Mouse (Mus musculus): ENCODE data around the gene Usf1. TPM values are rescaled to one million over a fixed set of nuclear protein-coding genes. Genes with fewer than 3 reads are reported as not detected.

Gene Usf1
- total and polyA plus RNA-seq, 2 experiments from 2014 or later: 156 to 160 TPM

GRCm38 (mm10) chr1:171388376-171389102 is 22.6 kb upstream of the Usf1 start, which contains the start of gene Arhgap30:
Arhgap30 (plus strand) TSS chr1:171388954.
- no peak within 1 kb of the TSS for H3K4me2 ChIP-seq (ENCODE audit: low read depth, low read length, poor library complexity, severe bottlenecking)
- no peaks in the 10 kb centered on the region for H3K36me3 ChIP-seq (ENCODE audit: insufficient read depth, low read length)
- TF ChIP-seq CTCF (IDR thresholded peaks at IDR 0.05): no peak
- no peaks in the 10 kb centered on the region for H3K9me3 ChIP-seq (ENCODE audit: low read length)
- no peaks in the 10 kb centered on the region for H3K27me3 ChIP-seq (ENCODE audit: insufficient read depth, low read length)
- H3K9ac ChIP-seq (replicated peaks; ENCODE audit: low read length, poor library complexity, severe bottlenecking): no peak within 1 kb of the TSS
- no peak within 1 kb of the TSS for H3K4me3 ChIP-seq (ENCODE audit: low read depth, low read length)
- H3K4me1 ChIP-seq (ENCODE audit: insufficient read depth, low read length): no peaks in the 10 kb centered on the region
- ATAC-seq (ENCODE audit: low FRiP score) (no peak), DNase-seq (ENCODE audit: low spot score) (no peak)
- 86% methylated on average over 15 of the region's 15 CpGs for WGBS
- no peak within 1 kb of the TSS for H3K27ac ChIP-seq (ENCODE audit: low read depth, low read length)

GRCm38 (mm10) chr1:171390101-171390500 is 21.0 kb upstream of the Usf1 start:
- ATAC-seq (ENCODE audit: low FRiP score): no peak
- no peak for TF ChIP-seq CTCF (IDR thresholded peaks at IDR 0.05)
- Histone ChIP-seq H3K9ac (replicated peaks; ENCODE audit: low read length, poor library complexity, severe bottlenecking) (no peak overlapping the region), H3K4me2 (ENCODE audit: low read depth, low read length, poor library complexity, severe bottlenecking) (no peak overlapping the region), H3K4me3 (ENCODE audit: low read depth, low read length) (no peak overlapping the region), H3K36me3 (ENCODE audit: insufficient read depth, low read length) (no peaks in the 10 kb centered on the region), H3K27ac (ENCODE audit: low read depth, low read length) (no peak overlapping the region), H3K9me3 (ENCODE audit: low read length) (no peaks in the 10 kb centered on the region), H3K4me1 (ENCODE audit: insufficient read depth, low read length) (no peaks in the 10 kb centered on the region), H3K27me3 (ENCODE audit: insufficient read depth, low read length) (no peaks in the 10 kb centered on the region)
- WGBS: 87% methylated on average over 4 of the region's 4 CpGs
- DNase-seq (ENCODE audit: low spot score): no peak

- no peak overlapping the region for H3K9ac ChIP-seq (replicated peaks; ENCODE audit: low read length, poor library complexity, severe bottlenecking)
- DNase-seq (ENCODE audit: low spot score): no peak
- no peak overlapping the region for H3K4me2 ChIP-seq (ENCODE audit: low read depth, low read length, poor library complexity, severe bottlenecking)
- no peak for ATAC-seq (ENCODE audit: low FRiP score)
- H3K27ac ChIP-seq (ENCODE audit: low read depth, low read length): no peak overlapping the region
- TF ChIP-seq CTCF (IDR thresholded peaks at IDR 0.05): no peak
- H3K36me3 ChIP-seq (ENCODE audit: insufficient read depth, low read length): no peaks in the 10 kb centered on the region
- H3K27me3 ChIP-seq (ENCODE audit: insufficient read depth, low read length): no peaks in the 10 kb centered on the region
- H3K4me1 ChIP-seq (ENCODE audit: insufficient read depth, low read length): no peaks in the 10 kb centered on the region
- H3K4me3 ChIP-seq (ENCODE audit: low read depth, low read length): no peak overlapping the region
- WGBS: 88% methylated on average over 4 of the region's 4 CpGs
- H3K9me3 ChIP-seq (ENCODE audit: low read length): no peaks in the 10 kb centered on the region
Observed at GRCm38 (mm10) chr1:171401821-171402220, 9.3 kb upstream of the Usf1 start.

GRCm38 (mm10) chr1:171402991-171403390 is 8.1 kb upstream of the Usf1 start:
- Histone ChIP-seq H3K9me3 (ENCODE audit: low read length) (no peaks in the 10 kb centered on the region), H3K9ac (replicated peaks; ENCODE audit: low read length, poor library complexity, severe bottlenecking) (no peak overlapping the region), H3K4me1 (ENCODE audit: insufficient read depth, low read length) (no peaks in the 10 kb centered on the region), H3K36me3 (ENCODE audit: insufficient read depth, low read length) (no peaks in the 10 kb centered on the region), H3K27ac (ENCODE audit: low read depth, low read length) (no peak overlapping the region), H3K27me3 (ENCODE audit: insufficient read depth, low read length) (0 out of 2 replicates have a peak, but pooled peaks cover 6% of the 10 kb centered on the region), H3K4me3 (ENCODE audit: low read depth, low read length) (no peak overlapping the region), H3K4me2 (ENCODE audit: low read depth, low read length, poor library complexity, severe bottlenecking) (no peak overlapping the region)
- DNase-seq (ENCODE audit: low spot score) (no peak), ATAC-seq (ENCODE audit: low FRiP score) (no peak)
- TF ChIP-seq CTCF (IDR thresholded peaks at IDR 0.05): no peak
- WGBS: 86% methylated on average over 9 of the region's 9 CpGs

GRCm38 (mm10) chr1:171407263-171407662 is 3.9 kb upstream of the Usf1 start:
- no peak overlapping the region for H3K4me2 ChIP-seq (ENCODE audit: low read depth, low read length, poor library complexity, severe bottlenecking)
- peaks cover 13% of the 10 kb centered on the region; the same call in 1 of the 2 replicates for H3K27me3 ChIP-seq (ENCODE audit: insufficient read depth, low read length)
- H3K9me3 ChIP-seq (ENCODE audit: low read length): no peaks in the 10 kb centered on the region
- TF ChIP-seq CTCF (IDR thresholded peaks at IDR 0.05): no peak
- no peak overlapping the region for H3K4me3 ChIP-seq (ENCODE audit: low read depth, low read length)
- H3K9ac ChIP-seq (replicated peaks; ENCODE audit: low read length, poor library complexity, severe bottlenecking): no peak overlapping the region
- H3K4me1 ChIP-seq (ENCODE audit: insufficient read depth, low read length): no peaks in the 10 kb centered on the region
- no peak for DNase-seq (ENCODE audit: low spot score)
- no peaks in the 10 kb centered on the region for H3K36me3 ChIP-seq (ENCODE audit: insufficient read depth, low read length)
- ATAC-seq (ENCODE audit: low FRiP score): no peak
- WGBS: 81% methylated on average over 5 of the region's 5 CpGs
- no peak overlapping the region for H3K27ac ChIP-seq (ENCODE audit: low read depth, low read length)

- DNase-seq (ENCODE audit: low spot score): no peak
- H3K4me1 ChIP-seq (ENCODE audit: insufficient read depth, low read length): no peaks in the 10 kb centered on the region
- ATAC-seq (ENCODE audit: low FRiP score): no peak
- no peak for TF ChIP-seq CTCF (IDR thresholded peaks at IDR 0.05)
- H3K9me3 ChIP-seq (ENCODE audit: low read length): no peaks in the 10 kb centered on the region
- 89% methylated on average over 1 of the region's 1 CpGs for WGBS
- peaks cover 13% of the 10 kb centered on the region; the same call in 1 of the 2 replicates for H3K27me3 ChIP-seq (ENCODE audit: insufficient read depth, low read length)
- no peak overlapping the region for H3K27ac ChIP-seq (ENCODE audit: low read depth, low read length)
- H3K9ac ChIP-seq (replicated peaks; ENCODE audit: low read length, poor library complexity, severe bottlenecking): no peak overlapping the region
- H3K4me2 ChIP-seq (ENCODE audit: low read depth, low read length, poor library complexity, severe bottlenecking): no peak overlapping the region
- H3K36me3 ChIP-seq (ENCODE audit: insufficient read depth, low read length): peaks cover 1% of the 10 kb centered on the region
- H3K4me3 ChIP-seq (ENCODE audit: low read depth, low read length): peak overlapping the region; percentile 66; the same call in 1 of the 2 replicates
Observed at GRCm38 (mm10) chr1:171410231-171410630, 882 bp upstream of the Usf1 start.

All from midbrain, postnatal 0 days (tissue).